Mouse (Mus musculus) embryonic fibroblast, embryonic 13.5 days (primary cell): ENCODE measurements around the gene Zfp758. TPM values are rescaled to one million over a fixed set of nuclear protein-coding genes. Genes with fewer than 3 reads are reported as not detected.

ENCODE experiments used
- H3K27ac ChIP-seq: 2 replicates; pipeline ENCODE4 v1.5.1; 2012; ENCODE audit warnings: low read length, control low read depth, inconsistent platforms; ENCODE audit not compliant: insufficient read depth
- H3K4me1 ChIP-seq: 2 replicates; pipeline ENCODE4 v1.6.1; 2011; ENCODE audit warnings: low read length; ENCODE audit not compliant: control insufficient read depth, insufficient read depth
- H3K4me3 ChIP-seq: 2 replicates; pipeline ENCODE4 v1.5.1; 2011; ENCODE audit warnings: mild to moderate bottlenecking, control low read depth, low read length; ENCODE audit not compliant: insufficient read depth
- CTCF ChIP-seq: IDR thresholded peaks from 2 replicates; pipeline ENCODE4 v1.5.1; 2011; ENCODE audit warnings: mild to moderate bottlenecking, control low read depth, low read length, moderate library complexity, borderline replicate concordance; ENCODE audit not compliant: insufficient read depth
- POLR2A ChIP-seq: IDR thresholded peaks from 2 replicates; pipeline ENCODE4 v1.6.1; 2011; ENCODE audit warnings: low read depth, mild to moderate bottlenecking, control low read depth, low read length, moderate library complexity
- polyA plus RNA-seq: library from polyadenylated mRNA; stranded (reverse); fragments of >200 nt; gene quantifications from 2 replicates; pipeline ENCODE4 v1.2.4, GENCODE M21; 2011; ENCODE audit warnings: low read depth; ENCODE audit not compliant: missing spikeins, insufficient read length

Gene Zfp758
- polyA plus RNA-seq, 1 experiment: 9.1 TPM

DNA sequence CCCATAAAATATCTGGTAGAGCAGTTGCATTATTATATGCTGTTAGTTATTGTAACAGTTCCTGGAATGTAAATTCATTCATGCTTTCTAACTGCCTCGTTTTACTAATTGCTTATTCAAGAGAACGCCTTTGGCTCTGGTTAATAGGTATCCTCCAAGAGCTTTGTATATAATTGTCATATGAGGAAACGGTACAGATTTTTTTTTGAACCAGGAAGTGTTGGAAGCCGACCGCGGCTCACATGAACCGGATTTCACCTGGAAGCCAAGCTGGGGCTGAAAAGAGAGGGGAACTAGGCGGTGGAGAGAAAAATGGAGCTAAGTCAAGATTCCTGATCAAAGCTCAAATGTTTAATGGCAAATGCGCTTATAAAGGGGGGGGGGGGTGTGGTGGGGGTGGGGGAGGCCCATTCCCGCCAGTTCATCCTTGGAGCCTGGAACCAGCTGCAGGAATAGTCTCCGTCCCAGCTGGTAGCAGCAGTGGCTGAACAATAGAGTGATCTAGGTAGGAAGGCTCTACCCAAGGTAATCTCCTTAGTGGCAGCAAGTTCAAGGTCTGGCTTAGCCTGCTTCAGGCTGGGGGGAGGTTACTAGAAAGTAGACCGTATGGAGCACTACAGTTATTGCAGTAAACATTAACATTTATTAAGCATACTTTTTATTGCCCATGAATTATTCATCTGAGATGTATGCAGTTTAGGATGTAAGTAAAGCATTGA, 63.5 kb downstream of the Zfp758 start:
- no peak overlapping the region for H3K27ac ChIP-seq
- TF ChIP-seq POLR2A (no peak), CTCF (no peak)

More for the DNA sequence above, 63.5 kb downstream of the Zfp758 start:
- peak overlapping the region; percentile 37 for H3K4me3 ChIP-seq
- no peaks in the 10 kb centered on the region for H3K4me1 ChIP-seq

Other genes with a start within 250 kb of the Zfp758 start
- 3.3 and 3.8 TPM in 2 replicates for gene Zfp947, start 195.3 kb upstream of the Zfp758 start, polyA plus RNA-seq
- 4.0 and 5.5 TPM in 2 replicates for gene Zfp994, start 135.8 kb upstream of the Zfp758 start, polyA plus RNA-seq
- gene CT030661.1, start 46.6 kb upstream of the Zfp758 start, polyA plus RNA-seq: 13.3 and 22.2 TPM in 2 replicates
- gene Zfp944, start 53 bp upstream of the Zfp758 start, polyA plus RNA-seq: 7.0 and 8.9 TPM in 2 replicates
- 7.9 and 11.5 TPM in 2 replicates for gene Zfp946, start 62.8 kb downstream of the Zfp758 start, polyA plus RNA-seq
- gene Vmn2r111, start 212.0 kb downstream of the Zfp758 start, polyA plus RNA-seq: not detected in 2 replicates
- not detected in 2 replicates for gene Vmn2r112, start 239.5 kb downstream of the Zfp758 start, polyA plus RNA-seq